Mouse (Mus musculus) kidney, adult 18-20 months (tissue): Measurements from ENCODE around the gene Gabpb1.

Source experiments
- DNase-seq: peaks from one replicate; pipeline ENCODE4 v3.0.0; 2021

The Gabpb1 gene

GRCm38 (mm10) chr2:126676122-126676515 lies at the start of gene Gabpb1:
TSS of gene Gabpb1 (minus strand) at chr2:126676337.
- no peak for DNase-seq

GRCm38 (mm10) chr2:126712950-126713349 lies 36.8 kb upstream of the Gabpb1 start:
- no peak for DNase-seq

- DNase-seq = peak; percentile 30
Observed at GRCm38 (mm10) chr2:126712526-126712925, 36.4 kb upstream of the Gabpb1 start.

- no peak for DNase-seq
Observed at GRCm38 (mm10) chr2:126708361-126708760, 32.2 kb upstream of the Gabpb1 start.

- DNase-seq = no peak
Observed at GRCm38 (mm10) chr2:126707438-126707779, 31.3 kb upstream of the Gabpb1 start.

GRCm38 (mm10) chr2:126706759-126707437 lies 30.8 kb upstream of the Gabpb1 start, which contains the start of gene Usp8:
TSS of gene Usp8 (plus strand) at chr2:126707328.
- DNase-seq = peak; percentile 98

GRCm38 (mm10) chr2:126695285-126695684 lies 19.1 kb upstream of the Gabpb1 start:
- no peak for DNase-seq

- no peak for DNase-seq
Observed at GRCm38 (mm10) chr2:126691290-126691689, 15.2 kb upstream of the Gabpb1 start.

- DNase-seq = no peak
Observed at GRCm38 (mm10) chr2:126682937-126683336, 6.8 kb upstream of the Gabpb1 start.

GRCm38 (mm10) chr2:126682333-126682732 lies 6.2 kb upstream of the Gabpb1 start:
- DNase-seq = no peak

GRCm38 (mm10) chr2:126677366-126677765 lies 1.2 kb upstream of the Gabpb1 start:
- DNase-seq = no peak

- DNase-seq = peak; percentile 94
Observed at GRCm38 (mm10) chr2:126675169-126676121, 692 bp downstream of the Gabpb1 start.

GRCm38 (mm10) chr2:126674441-126675168 lies 1.5 kb downstream of the Gabpb1 start:
- peak; percentile 73 for DNase-seq

GRCm38 (mm10) chr2:126673317-126674242 lies 2.6 kb downstream of the Gabpb1 start:
- no peak for DNase-seq

GRCm38 (mm10) chr2:126668621-126669252 lies 7.4 kb downstream of the Gabpb1 start:
- no peak for DNase-seq

- DNase-seq = no peak
Observed at GRCm38 (mm10) chr2:126665984-126666383, 10.2 kb downstream of the Gabpb1 start.

GRCm38 (mm10) chr2:126663481-126663880 lies 12.7 kb downstream of the Gabpb1 start:
- no peak for DNase-seq

GRCm38 (mm10) chr2:126652929-126653328 lies 23.2 kb downstream of the Gabpb1 start:
- DNase-seq = no peak

- no peak for DNase-seq
Observed at GRCm38 (mm10) chr2:126647762-126648161, 28.4 kb downstream of the Gabpb1 start.

- no peak for DNase-seq
Observed at GRCm38 (mm10) chr2:126646461-126646860, 29.7 kb downstream of the Gabpb1 start.

- DNase-seq = no peak
Observed at GRCm38 (mm10) chr2:126644768-126645167, 31.4 kb downstream of the Gabpb1 start.

- no peak for DNase-seq
Observed at GRCm38 (mm10) chr2:126640298-126640697, 35.8 kb downstream of the Gabpb1 start.
